Mouse (Mus musculus) embryonic facial prominence, embryonic 14.5 days (tissue): ENCODE data around the gene Islr. TPM values are rescaled to one million over a fixed set of nuclear protein-coding genes. Genes with fewer than 3 reads are reported as not detected.
A peak's percentile ranks its signal among the peaks of the same experiment; 100 is the strongest.

Experiments
- ATAC-seq: fragments of 200-750 bp; cut with Nextera tagmentation; 2 replicates; pipeline ENCODE4 v1.8.0; 2017; ENCODE audit warnings: low read depth, moderate number of reproducible peaks, moderate TSS enrichment
- DNase-seq: peaks from one replicate; pipeline ENCODE4 v3.0.0-alpha.2; 2015; ENCODE audit warnings: low spot score
- H3K27ac ChIP-seq: fragments of 300-500 bp; sonication (generic); replicated peaks from 2 replicates; pipeline ENCODE4 v1.5.1; 2014; ENCODE audit warnings: low read depth, mild to moderate bottlenecking, low read length, moderate library complexity
- H3K27me3 ChIP-seq: fragments of 300-500 bp; sonication (generic); replicated peaks from 2 replicates; pipeline ENCODE4 v1.6.1; 2014; ENCODE audit warnings: low read length; ENCODE audit not compliant: control insufficient read depth, insufficient read depth
- H3K36me3 ChIP-seq: fragments of 300-500 bp; sonication (generic); 2 replicates; pipeline ENCODE4 v1.6.1; 2014; ENCODE audit warnings: low read length, mixed read lengths; ENCODE audit not compliant: control insufficient read depth, insufficient read depth
- H3K4me1 ChIP-seq: fragments of 300-500 bp; sonication (generic); 2 replicates; pipeline ENCODE4 v1.6.1; 2014; ENCODE audit warnings: antibody characterized with exemption, low read length; ENCODE audit not compliant: control insufficient read depth, insufficient read depth
- H3K4me2 ChIP-seq: fragments of 300-500 bp; sonication (generic); 2 replicates; pipeline ENCODE4 v1.6.1; 2014; ENCODE audit warnings: low read depth, mild to moderate bottlenecking, low read length, moderate library complexity, mixed read lengths
- H3K4me3 ChIP-seq: fragments of 300-500 bp; sonication (generic); 2 replicates; pipeline ENCODE4 v1.5.1; 2014; ENCODE audit warnings: low read depth, mild to moderate bottlenecking, low read length
- H3K9ac ChIP-seq: fragments of 300-500 bp; sonication (generic); 2 replicates; pipeline ENCODE4 v1.6.1; 2014; ENCODE audit warnings: low read depth, mild to moderate bottlenecking, low read length, moderate library complexity, mixed read lengths
- H3K9me3 ChIP-seq: fragments of 300-500 bp; sonication (generic); 2 replicates; pipeline ENCODE4 v1.6.1; 2016; ENCODE audit warnings: low read length; ENCODE audit not compliant: control insufficient read depth
- WGBS: fragments of 180-500 bp; shearing (Covaris S2); extraction: QIAGEN DNeasy Blood & Tissue Kit; methylation state at CpG from one replicate; pipeline ENCODE4 v1.1.7; 2014; 5-methylcytosine and 5-hydroxymethylcytosine counted together
- polyA plus RNA-seq: library from polyadenylated mRNA; unstranded; fragments of >200 nt; fragmentation: Nextera tagmentation; extraction: Ambion mirVana; gene quantifications from 2 replicates; pipeline ENCODE4 v1.2.1, GENCODE M21; 2014

Islr gene
- polyA plus RNA-seq, 1 experiment from 2014 or later: 118 TPM

DNA sequence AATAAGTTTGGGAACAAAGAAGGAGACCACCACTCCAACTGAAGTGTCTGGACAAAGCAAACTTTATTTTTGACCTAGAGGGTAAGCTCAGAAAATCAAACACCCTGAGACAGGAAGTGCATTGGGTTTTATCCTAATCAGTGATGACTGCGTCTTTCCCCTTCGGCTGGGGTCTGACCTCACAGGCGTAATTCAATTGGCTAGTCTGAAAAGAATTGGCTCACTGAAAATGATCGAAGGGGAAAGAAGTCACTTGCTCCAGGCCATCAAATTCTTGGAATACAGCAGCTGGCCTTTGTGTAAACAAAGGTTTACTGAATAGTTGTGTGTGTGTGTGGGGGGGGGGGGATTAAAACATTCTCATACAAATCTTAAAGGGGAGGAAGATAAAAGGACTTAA lies 78.3 kb downstream of the Islr start:
- Histone ChIP-seq H3K27ac (no peak overlapping the region), H3K4me3 (no peak overlapping the region), H3K4me2 (no peak overlapping the region), H3K9ac (no peak overlapping the region), H3K27me3 (no peaks in the 10 kb centered on the region), H3K9me3 (no peaks in the 10 kb centered on the region), H3K4me1 (peaks cover 26% of the 10 kb centered on the region), H3K36me3 (no peaks in the 10 kb centered on the region)
- no peak for ATAC-seq
- WGBS: 24% methylated on average over 4 of the region's 4 CpGs
- no peak for DNase-seq

DNA sequence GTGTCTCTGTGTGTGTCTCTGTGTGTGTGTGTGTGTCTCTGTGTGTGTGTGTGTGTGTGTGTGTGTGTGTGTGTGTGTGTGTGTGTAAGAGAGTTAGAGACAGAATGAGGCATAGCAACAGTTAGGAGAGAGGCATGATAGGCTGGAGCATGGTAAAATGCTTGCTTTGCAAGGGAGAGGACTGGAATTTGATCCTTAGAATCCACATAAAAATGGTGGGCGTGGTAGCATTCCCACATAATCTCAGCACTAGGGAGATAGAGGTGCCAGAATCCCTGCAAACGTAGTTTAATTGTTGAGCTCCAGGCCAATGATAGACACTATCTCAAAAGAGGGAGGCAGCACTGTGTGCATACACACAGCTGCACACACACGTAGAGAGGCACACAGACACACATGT lies 79.0 kb downstream of the Islr start:
- no peak overlapping the region for H3K4me3 ChIP-seq
- no peak overlapping the region for H3K4me2 ChIP-seq
- ATAC-seq: no peak
- H3K27me3 ChIP-seq: no peaks in the 10 kb centered on the region
- H3K4me1 ChIP-seq: peaks cover 23% of the 10 kb centered on the region
- H3K9me3 ChIP-seq: no peaks in the 10 kb centered on the region
- H3K36me3 ChIP-seq: no peaks in the 10 kb centered on the region
- 31% methylated on average over 3 of the region's 3 CpGs for WGBS
- H3K9ac ChIP-seq: no peak overlapping the region
- no peak for DNase-seq
- H3K27ac ChIP-seq: no peak overlapping the region

GRCm38 (mm10) chr9:58118671-58119070 lies 85.4 kb downstream of the Islr start, which contains the start of gene Ccdc33:
TSS of gene Ccdc33 (minus strand) at chr9:58118823.
- no peaks in the 10 kb centered on the region for H3K36me3 ChIP-seq
- H3K27ac ChIP-seq: no peak within 1 kb of the TSS
- no peaks in the 10 kb centered on the region for H3K9me3 ChIP-seq
- no peak within 1 kb of the TSS for H3K4me3 ChIP-seq
- peaks cover 20% of the 10 kb centered on the region for H3K4me1 ChIP-seq
- ATAC-seq: no peak
- no peak for DNase-seq
- H3K4me2 ChIP-seq: no peak within 1 kb of the TSS
- no peak within 1 kb of the TSS for H3K9ac ChIP-seq
- WGBS: 37% methylated on average over 2 of the region's 2 CpGs
- H3K27me3 ChIP-seq: no peaks in the 10 kb centered on the region

DNA sequence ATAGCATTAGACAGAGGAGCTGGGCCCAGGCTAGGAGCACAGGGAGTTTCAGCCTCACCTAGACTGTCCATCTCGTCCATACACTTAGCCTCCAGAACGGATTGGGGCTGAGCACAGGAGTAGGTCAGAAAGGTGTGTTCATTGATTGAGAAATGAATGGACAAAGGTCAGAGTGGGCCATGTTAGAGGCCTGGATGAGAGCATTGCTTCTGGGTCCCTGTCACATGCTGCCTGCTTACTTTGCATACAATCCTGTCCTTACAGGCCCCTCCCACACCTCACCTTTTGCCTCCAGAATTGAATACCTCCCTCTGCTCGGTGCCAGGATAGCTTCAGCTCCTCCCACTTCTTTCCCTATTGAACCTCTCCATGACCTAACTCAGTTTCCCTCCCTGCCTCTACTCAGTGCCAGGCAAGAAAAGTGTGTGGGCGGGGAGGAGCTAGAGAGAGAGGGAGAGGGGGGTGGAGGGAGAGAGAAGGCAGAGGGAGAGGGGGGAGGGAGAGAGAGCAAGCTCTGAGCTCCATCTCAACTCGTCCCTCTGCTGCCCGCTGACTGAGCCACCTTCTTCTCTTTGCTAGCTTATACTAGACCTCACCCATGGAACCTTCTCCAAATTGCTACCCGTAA lies 88.0 kb downstream of the Islr start:
- Histone ChIP-seq H3K27me3 (no peaks in the 10 kb centered on the region), H3K9me3 (no peaks in the 10 kb centered on the region), H3K9ac (no peak overlapping the region), H3K36me3 (no peaks in the 10 kb centered on the region), H3K4me2 (no peak overlapping the region), H3K27ac (no peak overlapping the region), H3K4me3 (no peak overlapping the region), H3K4me1 (peaks cover 28% of the 10 kb centered on the region)
- 40% methylated on average over 7 of the region's 7 CpGs for WGBS
- ATAC-seq (peak; percentile 16; the same call in 1 of the 2 replicates), DNase-seq (no peak)

DNA sequence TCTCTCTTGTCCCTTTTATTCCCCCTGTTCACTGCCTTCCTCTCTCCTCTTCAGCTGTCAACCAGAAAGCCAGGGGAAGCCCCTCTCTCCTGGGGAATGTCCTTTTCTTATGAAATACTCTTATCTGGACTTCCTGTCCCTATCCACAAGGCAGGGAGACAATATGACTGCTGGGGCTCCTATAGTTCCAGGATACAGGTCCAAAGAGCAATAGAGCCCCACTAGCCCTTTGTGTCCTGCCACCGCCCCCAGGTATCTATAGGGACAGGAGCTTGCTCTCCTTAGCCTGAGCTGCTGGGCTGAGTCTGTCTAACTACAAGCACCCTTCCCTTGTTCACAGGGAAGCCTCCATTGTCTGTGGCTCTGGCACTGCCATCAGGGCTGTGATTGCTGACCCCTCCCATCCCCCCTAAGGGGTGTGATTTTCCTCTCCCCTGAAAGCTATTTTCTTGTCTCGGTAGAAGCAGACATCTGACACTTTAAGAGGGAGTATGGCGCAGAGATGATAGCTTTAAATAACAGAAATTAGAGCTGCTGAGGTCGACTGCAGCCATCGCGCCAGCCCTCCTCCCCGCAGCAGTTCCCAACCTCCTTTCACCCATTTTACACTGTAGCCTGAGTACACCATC lies 88.7 kb downstream of the Islr start:
- peaks cover 28% of the 10 kb centered on the region for H3K4me1 ChIP-seq

DNA sequence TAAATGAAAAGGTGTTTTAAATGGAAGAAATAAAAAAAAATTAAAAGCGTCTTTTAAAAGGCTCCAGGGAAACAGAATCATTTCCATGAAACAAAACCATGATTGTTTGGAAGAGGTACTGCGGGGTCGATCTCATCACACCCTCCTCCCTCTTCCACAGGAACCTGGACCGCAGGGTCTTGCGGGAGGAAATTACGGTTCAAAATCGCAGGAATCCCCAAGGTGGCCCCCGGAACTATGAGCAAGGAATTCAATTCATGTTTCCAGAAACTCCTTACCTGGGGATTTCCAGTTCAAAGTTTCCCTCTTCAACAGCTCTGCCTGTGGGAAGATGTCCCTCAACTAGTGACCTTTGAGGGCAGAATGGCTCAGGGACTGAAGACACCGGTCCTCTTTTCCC lies 90.1 kb downstream of the Islr start:
- Histone ChIP-seq H3K9me3 (no peaks in the 10 kb centered on the region), H3K4me1 (peaks cover 28% of the 10 kb centered on the region), H3K27ac (no peak overlapping the region), H3K4me2 (peak overlapping the region; percentile 50), H3K36me3 (no peaks in the 10 kb centered on the region), H3K4me3 (no peak overlapping the region; the same call in 1 of the 2 replicates), H3K27me3 (no peaks in the 10 kb centered on the region), H3K9ac (no peak overlapping the region)
- DNase-seq (no peak), ATAC-seq (no peak)
- WGBS: 5% methylated on average over 9 of the region's 9 CpGs

More for the DNA sequence above, 88.7 kb downstream of the Islr start:
- no peak overlapping the region for H3K27ac ChIP-seq
- no peak overlapping the region for H3K9ac ChIP-seq
- H3K9me3 ChIP-seq: no peaks in the 10 kb centered on the region
- ATAC-seq (no peak), DNase-seq (no peak)
- H3K27me3 ChIP-seq: no peaks in the 10 kb centered on the region
- no peak overlapping the region for H3K4me2 ChIP-seq
- no peaks in the 10 kb centered on the region for H3K36me3 ChIP-seq
- WGBS: 26% methylated on average over 7 of the region's 7 CpGs
- no peak overlapping the region for H3K4me3 ChIP-seq

- peak overlapping the region; percentile 7; the same call in 1 of the 2 replicates for H3K4me3 ChIP-seq
- peak overlapping the region; percentile 50 for H3K4me2 ChIP-seq
- H3K36me3 ChIP-seq: no peaks in the 10 kb centered on the region
- H3K4me1 ChIP-seq: peaks cover 25% of the 10 kb centered on the region
- no peak for DNase-seq
- H3K27ac ChIP-seq: peak overlapping the region; percentile 50
- H3K9ac ChIP-seq: peak overlapping the region; percentile 32
- H3K9me3 ChIP-seq: no peaks in the 10 kb centered on the region
- H3K27me3 ChIP-seq: no peaks in the 10 kb centered on the region
- ATAC-seq: no peak
- 6% methylated on average over 22 of the region's 22 CpGs for WGBS
Measured at GRCm38 (mm10) chr9:58113279-58113884, 90.7 kb downstream of the Islr start.

- no peak overlapping the region for H3K4me3 ChIP-seq
- H3K4me1 ChIP-seq: peaks cover 25% of the 10 kb centered on the region
- peak; percentile 17; the same call in 1 of the 2 replicates for ATAC-seq
- no peaks in the 10 kb centered on the region for H3K9me3 ChIP-seq
- no peaks in the 10 kb centered on the region for H3K27me3 ChIP-seq
- peak overlapping the region; percentile 50 for H3K4me2 ChIP-seq
- H3K9ac ChIP-seq: no peak overlapping the region
- peak overlapping the region; percentile 50 for H3K27ac ChIP-seq
- DNase-seq: peak; percentile 65
- 12% methylated on average over 6 of the region's 6 CpGs for WGBS
- H3K36me3 ChIP-seq: no peaks in the 10 kb centered on the region
Measured at GRCm38 (mm10) chr9:58112866-58113278, 91.2 kb downstream of the Islr start.
